Mouse (Mus musculus): ENCODE results near the gene Gm16253. TPM values are rescaled to one million over a fixed set of nuclear protein-coding genes. Genes with fewer than 3 reads are reported as not detected.
"Not testable (repeated sequence)": the region's sequence is repeated elsewhere in the genome, so short reads cannot be mapped to it uniquely, and the experiment has no call there.

Gene Gm16253
- polyA plus RNA-seq, 1 experiment from 2014 or later = 1.3 TPM

DNA sequence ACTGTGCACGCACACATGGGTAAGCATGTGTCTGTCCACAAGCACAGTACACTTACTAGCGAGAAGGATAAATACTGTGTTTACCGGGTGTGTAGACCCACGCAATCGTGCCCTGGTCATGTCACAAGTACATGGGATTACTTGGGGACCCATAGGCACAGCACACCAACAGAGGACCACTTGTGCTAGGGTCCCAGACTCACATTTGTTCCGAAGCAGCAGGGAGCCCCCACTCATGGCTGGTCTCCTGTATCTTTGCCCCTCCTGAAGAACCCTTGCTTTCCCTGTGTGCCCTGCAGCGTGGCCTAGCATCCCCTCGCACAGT is 22.2 kb downstream of the Gm16253 start:
- H3K27me3 ChIP-seq (ENCODE audit: control insufficient read depth, insufficient read depth, low read length) = peaks cover 2% of the 10 kb centered on the region; the same call in 1 of the 2 replicates
- peak overlapping the region; percentile 81; the same call in 1 of the 2 replicates for H3K9ac ChIP-seq (ENCODE audit: low read length)
- peaks cover 4% of the 10 kb centered on the region for H3K36me3 ChIP-seq (ENCODE audit: control insufficient read depth, insufficient read depth)
- WGBS = 70% methylated on average over 8 of the region's 8 CpGs
- peak overlapping the region; percentile 85 for H3K4me2 ChIP-seq (ENCODE audit: low read depth, low read length)
- no peak for ATAC-seq (replicated peaks; ENCODE audit: extremely low read depth, insufficient read depth, low FRiP score)
- 0 out of 2 replicates have a peak overlapping the region, but pooled peaks have one; percentile 22 for H3K27ac ChIP-seq (ENCODE audit: low read length)
- H3K4me1 ChIP-seq (ENCODE audit: control insufficient read depth, insufficient read depth, low read length) = peaks cover 46% of the 10 kb centered on the region
- no peak overlapping the region for H3K4me3 ChIP-seq (ENCODE audit: low read length)
- H3K9me3 ChIP-seq (replicated peaks; ENCODE audit: control insufficient read depth, low read length) = no peaks in the 10 kb centered on the region

GRCm38 (mm10) chr3:96599411-96599810 is 22.6 kb downstream of the Gm16253 start:
- Histone ChIP-seq H3K4me1 (ENCODE audit: control insufficient read depth, insufficient read depth, low read length) (peaks cover 48% of the 10 kb centered on the region), H3K27me3 (ENCODE audit: control insufficient read depth, insufficient read depth, low read length) (peaks cover 2% of the 10 kb centered on the region; the same call in 1 of the 2 replicates), H3K9me3 (replicated peaks; ENCODE audit: control insufficient read depth, low read length) (no peaks in the 10 kb centered on the region), H3K27ac (ENCODE audit: low read length) (no peak overlapping the region), H3K9ac (ENCODE audit: low read length) (no peak overlapping the region), H3K36me3 (ENCODE audit: control insufficient read depth, insufficient read depth) (peaks cover 5% of the 10 kb centered on the region), H3K4me2 (ENCODE audit: low read depth, low read length) (no peak overlapping the region), H3K4me3 (ENCODE audit: low read length) (no peak overlapping the region)
- ATAC-seq (replicated peaks; ENCODE audit: extremely low read depth, insufficient read depth, low FRiP score) = no peak
- 80% methylated on average over 3 of the region's 3 CpGs for WGBS

GRCm38 (mm10) chr3:96600639-96601250 is 24.0 kb downstream of the Gm16253 start, which contains the start of gene Lix1l:
TSS of gene Lix1l (plus strand) at chr3:96601149.
- peak within 1 kb of the TSS; percentile 79 for H3K9ac ChIP-seq (ENCODE audit: low read length)
- peaks cover 50% of the 10 kb centered on the region for H3K4me1 ChIP-seq (ENCODE audit: control insufficient read depth, insufficient read depth, low read length)
- peaks cover 5% of the 10 kb centered on the region for H3K36me3 ChIP-seq (ENCODE audit: control insufficient read depth, insufficient read depth)
- H3K4me2 ChIP-seq (ENCODE audit: low read depth, low read length) = peak within 1 kb of the TSS; percentile 81
- peak within 1 kb of the TSS; percentile 92 for H3K27ac ChIP-seq (ENCODE audit: low read length)
- 1% methylated on average over 27 of the region's 27 CpGs for WGBS
- peak within 1 kb of the TSS; percentile 62 for H3K4me3 ChIP-seq (ENCODE audit: low read length)
- H3K9me3 ChIP-seq (replicated peaks; ENCODE audit: control insufficient read depth, low read length) = no peaks in the 10 kb centered on the region
- ATAC-seq (replicated peaks; ENCODE audit: extremely low read depth, insufficient read depth, low FRiP score) = peak; percentile 92
- H3K27me3 ChIP-seq (ENCODE audit: control insufficient read depth, insufficient read depth, low read length) = no peaks in the 10 kb centered on the region; the same call in 1 of the 2 replicates

DNA sequence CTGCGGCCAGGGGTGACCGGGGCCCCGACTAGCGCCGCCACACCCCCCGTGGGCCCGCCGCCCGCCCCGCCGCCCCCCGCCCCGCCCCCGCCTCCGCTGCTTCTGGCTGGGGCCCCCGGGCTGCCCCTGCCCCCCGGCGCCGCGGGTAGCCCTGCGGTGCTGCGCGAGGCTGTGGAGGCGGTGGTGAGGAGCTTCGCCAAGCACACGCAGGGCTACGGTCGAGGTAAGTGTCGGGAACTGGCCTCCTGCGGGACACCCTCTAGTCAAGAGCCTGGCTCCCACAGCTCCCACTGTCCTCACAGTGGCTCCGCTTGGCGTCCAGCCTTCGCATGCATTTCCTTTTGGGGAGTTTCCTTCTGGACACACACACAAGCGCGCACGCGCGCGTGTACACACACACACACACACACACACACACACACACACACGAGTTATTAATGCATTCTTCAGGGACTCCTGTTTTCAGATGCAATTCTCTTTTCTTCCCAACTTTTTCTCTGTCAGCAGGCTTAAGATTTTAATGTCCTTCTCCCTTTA is 24.5 kb downstream of the Gm16253 start:
- peak overlapping the region; percentile 92 for H3K27ac ChIP-seq (ENCODE audit: low read length)
- H3K4me3 ChIP-seq (ENCODE audit: low read length) = peak overlapping the region; percentile 62
- H3K9me3 ChIP-seq (replicated peaks; ENCODE audit: control insufficient read depth, low read length) = no peaks in the 10 kb centered on the region
- H3K27me3 ChIP-seq (ENCODE audit: control insufficient read depth, insufficient read depth, low read length) = no peaks in the 10 kb centered on the region
- 1% methylated on average over 26 of the region's 40 CpGs for WGBS
- peaks cover 5% of the 10 kb centered on the region for H3K36me3 ChIP-seq (ENCODE audit: control insufficient read depth, insufficient read depth)
- H3K4me1 ChIP-seq (ENCODE audit: control insufficient read depth, insufficient read depth, low read length) = peaks cover 44% of the 10 kb centered on the region
- H3K9ac ChIP-seq (ENCODE audit: low read length) = peak overlapping the region; percentile 79
- H3K4me2 ChIP-seq (ENCODE audit: low read depth, low read length) = peak overlapping the region; percentile 81
- ATAC-seq (replicated peaks; ENCODE audit: extremely low read depth, insufficient read depth, low FRiP score) = peak; percentile 72

GRCm38 (mm10) chr3:96601941-96602703 is 25.3 kb downstream of the Gm16253 start:
- Histone ChIP-seq H3K4me2 (ENCODE audit: low read depth, low read length) (peak overlapping the region; percentile 81), H3K4me1 (ENCODE audit: control insufficient read depth, insufficient read depth, low read length) (peaks cover 39% of the 10 kb centered on the region), H3K4me3 (ENCODE audit: low read length) (peak overlapping the region; percentile 62), H3K9ac (ENCODE audit: low read length) (peak overlapping the region; percentile 79), H3K27me3 (ENCODE audit: control insufficient read depth, insufficient read depth, low read length) (no peaks in the 10 kb centered on the region), H3K36me3 (ENCODE audit: control insufficient read depth, insufficient read depth) (peaks cover 5% of the 10 kb centered on the region), H3K27ac (ENCODE audit: low read length) (peak overlapping the region; percentile 92), H3K9me3 (replicated peaks; ENCODE audit: control insufficient read depth, low read length) (no peaks in the 10 kb centered on the region)
- no peak for ATAC-seq (replicated peaks; ENCODE audit: extremely low read depth, insufficient read depth, low FRiP score)
- WGBS = 28% methylated on average over 10 of the region's 10 CpGs

DNA sequence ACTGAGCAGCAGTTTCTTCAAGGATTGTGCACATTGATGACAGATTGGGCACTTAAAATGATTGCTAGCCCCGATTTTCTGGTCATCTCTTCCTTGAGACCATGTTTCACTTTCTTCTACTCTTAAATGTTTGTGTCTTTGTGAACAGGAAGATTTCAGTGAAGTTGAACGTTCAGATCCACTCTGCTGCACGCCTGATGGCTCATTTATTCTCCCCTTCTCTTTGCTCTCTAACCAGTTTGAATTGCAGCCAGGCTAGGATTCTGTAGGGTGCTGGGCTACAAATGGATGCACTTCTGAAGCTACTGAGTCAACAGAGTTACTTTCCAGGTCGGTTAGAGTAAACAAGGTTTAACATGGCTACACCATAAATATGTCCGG is 25.9 kb downstream of the Gm16253 start:
- H3K9me3 ChIP-seq (replicated peaks; ENCODE audit: control insufficient read depth, low read length) = no peaks in the 10 kb centered on the region
- peaks cover 5% of the 10 kb centered on the region for H3K36me3 ChIP-seq (ENCODE audit: control insufficient read depth, insufficient read depth)
- H3K4me3 ChIP-seq (ENCODE audit: low read length) = peak overlapping the region; percentile 62
- H3K27ac ChIP-seq (ENCODE audit: low read length) = peak overlapping the region; percentile 92
- ATAC-seq (replicated peaks; ENCODE audit: extremely low read depth, insufficient read depth, low FRiP score) = no peak
- peak overlapping the region; percentile 81 for H3K4me2 ChIP-seq (ENCODE audit: low read depth, low read length)
- 40% methylated on average over 5 of the region's 5 CpGs for WGBS
- peak overlapping the region; percentile 79 for H3K9ac ChIP-seq (ENCODE audit: low read length)
- peaks cover 41% of the 10 kb centered on the region for H3K4me1 ChIP-seq (ENCODE audit: control insufficient read depth, insufficient read depth, low read length)
- no peaks in the 10 kb centered on the region for H3K27me3 ChIP-seq (ENCODE audit: control insufficient read depth, insufficient read depth, low read length)

DNA sequence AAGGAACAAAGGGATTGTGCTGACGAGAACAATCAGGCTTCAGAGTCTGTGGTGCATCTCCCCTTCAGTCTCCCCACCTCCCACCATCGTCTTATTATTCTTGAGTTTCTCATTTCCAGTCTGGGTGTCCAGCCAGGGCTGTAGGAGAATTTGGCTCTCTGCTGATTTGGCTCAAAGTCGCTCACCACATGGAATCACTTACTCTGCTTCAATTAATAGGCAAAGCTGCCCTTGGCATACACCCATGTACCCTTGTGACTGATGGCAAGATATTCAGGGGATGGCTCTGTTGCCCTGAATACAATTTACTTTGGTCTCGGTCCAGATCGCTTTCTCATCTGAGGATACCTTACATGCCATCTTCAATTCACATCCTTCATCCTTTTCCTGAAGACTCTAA is 26.5 kb downstream of the Gm16253 start:
- H3K9me3 ChIP-seq (replicated peaks; ENCODE audit: control insufficient read depth, low read length) = no peaks in the 10 kb centered on the region
- peak overlapping the region; percentile 92 for H3K27ac ChIP-seq (ENCODE audit: low read length)
- H3K36me3 ChIP-seq (ENCODE audit: control insufficient read depth, insufficient read depth) = peaks cover 5% of the 10 kb centered on the region
- WGBS = 62% methylated on average over 5 of the region's 5 CpGs
- peak overlapping the region; percentile 62; the same call in 1 of the 2 replicates for H3K4me3 ChIP-seq (ENCODE audit: low read length)
- H3K27me3 ChIP-seq (ENCODE audit: control insufficient read depth, insufficient read depth, low read length) = no peaks in the 10 kb centered on the region
- H3K9ac ChIP-seq (ENCODE audit: low read length) = peak overlapping the region; percentile 79; the same call in 1 of the 2 replicates
- ATAC-seq (replicated peaks; ENCODE audit: extremely low read depth, insufficient read depth, low FRiP score) = no peak
- H3K4me1 ChIP-seq (ENCODE audit: control insufficient read depth, insufficient read depth, low read length) = peaks cover 41% of the 10 kb centered on the region
- peak overlapping the region; percentile 81 for H3K4me2 ChIP-seq (ENCODE audit: low read depth, low read length)

GRCm38 (mm10) chr3:96606007-96606406 is 29.2 kb downstream of the Gm16253 start:
- 85% methylated on average over 4 of the region's 4 CpGs for WGBS
- H3K9ac ChIP-seq (ENCODE audit: low read length); H3K4me3 ChIP-seq (ENCODE audit: low read length); H3K27me3 ChIP-seq (ENCODE audit: control insufficient read depth, insufficient read depth, low read length); ATAC-seq (replicated peaks; ENCODE audit: extremely low read depth, insufficient read depth, low FRiP score); H3K36me3 ChIP-seq (ENCODE audit: control insufficient read depth, insufficient read depth); H3K27ac ChIP-seq (ENCODE audit: low read length); H3K4me2 ChIP-seq (ENCODE audit: low read depth, low read length); H3K9me3 ChIP-seq (replicated peaks; ENCODE audit: control insufficient read depth, low read length): not testable (repeated sequence)
- H3K4me1 ChIP-seq (ENCODE audit: control insufficient read depth, insufficient read depth, low read length) = peaks cover 36% of the 10 kb centered on the region

- H3K9ac ChIP-seq (ENCODE audit: low read length) = no peak overlapping the region
Observed at GRCm38 (mm10) chr3:96606618-96607017, 29.8 kb downstream of the Gm16253 start.

More at GRCm38 (mm10) chr3:96606618-96607017, 29.8 kb downstream of the Gm16253 start:
- no peak for ATAC-seq (replicated peaks; ENCODE audit: extremely low read depth, insufficient read depth, low FRiP score)
- Histone ChIP-seq H3K27ac (ENCODE audit: low read length) (no peak overlapping the region), H3K4me1 (ENCODE audit: control insufficient read depth, insufficient read depth, low read length) (peaks cover 36% of the 10 kb centered on the region), H3K4me3 (ENCODE audit: low read length) (no peak overlapping the region), H3K4me2 (ENCODE audit: low read depth, low read length) (no peak overlapping the region), H3K36me3 (ENCODE audit: control insufficient read depth, insufficient read depth) (peaks cover 5% of the 10 kb centered on the region), H3K27me3 (ENCODE audit: control insufficient read depth, insufficient read depth, low read length) (no peaks in the 10 kb centered on the region), H3K9me3 (replicated peaks; ENCODE audit: control insufficient read depth, low read length) (no peaks in the 10 kb centered on the region)
- 90% methylated on average over 4 of the region's 4 CpGs for WGBS
